Mouse (Mus musculus): ENCODE measurements around the gene Prkcq.

DNA sequence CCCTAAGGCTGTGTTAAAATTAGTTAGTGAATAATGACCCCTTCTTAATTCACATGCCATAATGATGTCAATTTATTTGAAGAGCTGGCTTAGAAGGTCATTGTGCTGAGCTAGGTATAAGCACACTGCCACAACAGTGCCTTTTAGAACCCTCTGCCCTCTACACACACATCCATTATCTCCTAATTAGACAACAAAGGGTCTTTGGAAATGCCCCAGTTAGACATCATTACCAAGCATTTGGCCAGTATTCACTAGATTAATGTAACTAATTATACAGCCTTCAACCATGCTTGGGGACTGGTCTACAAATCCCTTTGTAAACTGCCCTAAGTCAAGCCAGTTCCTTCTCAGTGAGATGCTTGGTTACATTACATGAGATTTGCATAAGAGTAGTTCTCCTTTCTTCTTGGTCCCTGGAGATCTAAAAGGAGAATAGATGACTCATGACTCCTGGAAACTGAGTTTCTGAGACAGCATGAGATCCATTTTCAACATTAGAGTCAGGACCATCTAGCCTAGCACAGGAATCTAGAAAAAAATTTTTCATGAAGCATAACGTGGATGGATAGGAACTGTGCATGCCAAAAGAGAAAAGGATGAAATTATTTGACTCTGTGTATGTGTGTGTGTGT, 32.3 kb upstream of the Prkcq start:
- TF ChIP-seq CTCF (conservative IDR thresholded peaks at IDR 0.05; ENCODE audit: insufficient read depth, insufficient read length, low read depth, low read length) (no peak), POLR2A (IDR thresholded peaks at IDR 0.05; ENCODE audit: low read depth, low read length) (no peak)

Data from kidney, adult 2 months (tissue).